Mouse (Mus musculus) small intestine, adult 2 months (tissue): ENCODE data around the gene Fam71a. TPM values are rescaled to one million over a fixed set of nuclear protein-coding genes. Genes with fewer than 3 reads are reported as not detected.
A peak's percentile ranks its signal among the peaks of the same experiment; 100 is the strongest.

Experiments used
- H3K27ac ChIP-seq: fragments of 200-500 bp; 2 replicates; pipeline ENCODE4 v1.5.1; 2012; ENCODE audit warnings: low read depth, low read length, control low read depth, inconsistent platforms; ENCODE audit not compliant: insufficient read depth
- H3K27me3 ChIP-seq: fragments of 200-500 bp; 2 replicates; pipeline ENCODE4 v1.6.1; 2012; ENCODE audit warnings: mild to moderate bottlenecking, moderate library complexity, low read length, inconsistent platforms; ENCODE audit not compliant: control insufficient read depth, insufficient read depth
- H3K36me3 ChIP-seq: fragments of 200-500 bp; 2 replicates; pipeline ENCODE4 v1.6.1; 2012; ENCODE audit warnings: mild to moderate bottlenecking, low read length, control low read depth, inconsistent platforms; ENCODE audit not compliant: control insufficient read depth, insufficient read depth
- H3K4me1 ChIP-seq: fragments of 200-500 bp; 2 replicates; pipeline ENCODE4 v1.6.1; 2012; ENCODE audit warnings: low read length, inconsistent platforms, mixed read lengths; ENCODE audit not compliant: control insufficient read depth, insufficient read depth, insufficient read length
- H3K4me3 ChIP-seq: fragments of 200-500 bp; 2 replicates; pipeline ENCODE4 v1.5.1; 2012; ENCODE audit warnings: low read depth, mild to moderate bottlenecking, control low read depth, inconsistent platforms, low read length, moderate library complexity
- CTCF ChIP-seq: fragments of 200-500 bp; IDR thresholded peaks from 2 replicates; pipeline ENCODE4 v1.5.1; 2012; ENCODE audit warnings: low read depth, mild to moderate bottlenecking, control low read depth, inconsistent platforms, low read length, moderate library complexity, mixed read lengths; ENCODE audit not compliant: insufficient replicate concordance, insufficient read length; ENCODE audit errors: extremely low read depth
- POLR2A ChIP-seq: fragments of 200-500 bp; IDR thresholded peaks from 2 replicates; pipeline ENCODE4 v1.6.1; 2012; ENCODE audit warnings: low read depth, mild to moderate bottlenecking, control low read depth, inconsistent platforms, low read length, moderate library complexity
- WGBS: fragments of 180-500 bp; shearing (Covaris S2); methylation state at CpG from one replicate; pipeline ENCODE4 v1.1.7; 2018; 5-methylcytosine and 5-hydroxymethylcytosine counted together
- polyA plus RNA-seq: library from polyadenylated mRNA; depleted of rRNA; stranded (reverse); fragments of >200 nt; gene quantifications from 2 replicates; pipeline ENCODE4 v1.2.3, GENCODE M21; 2012

The Fam71a gene
- polyA plus RNA-seq, 1 experiment: not detected

DNA sequence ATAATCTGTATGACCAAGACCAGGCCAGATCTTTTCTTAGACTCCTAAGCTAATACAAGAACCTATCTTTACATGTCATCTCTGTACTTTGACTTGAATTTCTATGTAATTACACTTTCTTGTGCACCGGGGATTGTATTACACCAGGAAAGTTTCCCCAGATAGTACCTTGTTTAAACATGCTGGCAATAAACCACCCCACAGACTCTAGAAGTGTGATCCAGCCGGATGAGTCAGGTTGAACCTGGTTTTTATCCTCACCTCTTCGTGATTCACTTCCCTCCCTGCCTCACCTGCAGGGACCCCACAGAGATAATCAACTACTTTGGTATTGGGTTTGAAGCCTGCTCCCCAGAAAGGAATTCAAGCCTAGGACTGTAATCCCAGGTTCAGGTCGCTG lies 29.2 kb downstream of the Fam71a start:
- H3K4me3 ChIP-seq: no peak overlapping the region
- H3K36me3 ChIP-seq: no peaks in the 10 kb centered on the region
- H3K27ac ChIP-seq: no peak overlapping the region
- H3K27me3 ChIP-seq: no peaks in the 10 kb centered on the region
- no peaks in the 10 kb centered on the region for H3K4me1 ChIP-seq
- TF ChIP-seq POLR2A (no peak), CTCF (no peak)
- WGBS: 24% methylated on average over 4 of the region's 4 CpGs

DNA sequence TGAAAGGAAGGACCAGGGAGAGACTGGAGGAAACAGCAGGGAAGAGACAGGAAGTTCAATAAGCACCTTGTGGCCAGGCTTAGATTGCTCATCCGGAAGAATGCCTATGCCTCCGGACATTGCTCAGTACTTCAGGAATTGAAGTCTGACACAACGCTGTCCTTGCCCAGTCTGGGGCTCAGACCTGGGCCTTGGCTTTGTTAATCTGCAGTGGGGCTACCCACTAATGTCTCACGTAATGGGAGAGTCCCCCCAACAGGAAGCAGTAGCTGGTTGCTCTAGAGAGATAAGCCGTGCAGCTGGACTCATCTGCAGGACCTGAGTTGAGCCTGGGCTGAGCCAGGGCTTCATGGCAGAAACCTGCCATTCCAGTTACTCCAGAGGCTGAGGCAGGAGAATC lies 31.7 kb downstream of the Fam71a start:
- no peaks in the 10 kb centered on the region for H3K36me3 ChIP-seq
- H3K27me3 ChIP-seq: no peaks in the 10 kb centered on the region
- TF ChIP-seq CTCF: no peak
- TF ChIP-seq POLR2A: no peak
- H3K4me1 ChIP-seq: no peaks in the 10 kb centered on the region
- 15% methylated on average over 5 of the region's 5 CpGs for WGBS
- H3K4me3 ChIP-seq: no peak overlapping the region
- no peak overlapping the region for H3K27ac ChIP-seq

DNA sequence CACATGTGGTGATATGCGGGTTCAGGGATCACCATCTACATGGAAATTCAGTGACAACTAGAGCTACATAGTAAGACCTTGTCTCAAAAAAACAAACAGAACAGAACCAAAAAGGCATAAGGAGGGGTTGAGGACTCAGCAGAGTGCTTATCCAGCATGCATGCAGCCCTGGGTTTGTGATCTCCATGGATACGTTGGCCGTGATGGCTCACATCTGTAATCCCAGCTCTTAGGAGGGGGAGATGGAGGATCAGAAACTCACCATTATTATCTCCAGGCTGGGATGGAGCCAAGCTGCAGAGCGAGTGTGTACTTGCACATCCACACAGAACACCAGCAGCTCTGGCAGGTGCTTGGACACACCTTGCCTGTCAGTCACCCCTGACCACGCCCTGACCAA lies 32.4 kb downstream of the Fam71a start:
- WGBS: 46% methylated on average over 5 of the region's 5 CpGs
- Histone ChIP-seq H3K4me1 (no peaks in the 10 kb centered on the region), H3K27ac (no peak overlapping the region), H3K27me3 (no peaks in the 10 kb centered on the region), H3K4me3 (no peak overlapping the region), H3K36me3 (no peaks in the 10 kb centered on the region)
- TF ChIP-seq CTCF (no peak), POLR2A (no peak)

DNA sequence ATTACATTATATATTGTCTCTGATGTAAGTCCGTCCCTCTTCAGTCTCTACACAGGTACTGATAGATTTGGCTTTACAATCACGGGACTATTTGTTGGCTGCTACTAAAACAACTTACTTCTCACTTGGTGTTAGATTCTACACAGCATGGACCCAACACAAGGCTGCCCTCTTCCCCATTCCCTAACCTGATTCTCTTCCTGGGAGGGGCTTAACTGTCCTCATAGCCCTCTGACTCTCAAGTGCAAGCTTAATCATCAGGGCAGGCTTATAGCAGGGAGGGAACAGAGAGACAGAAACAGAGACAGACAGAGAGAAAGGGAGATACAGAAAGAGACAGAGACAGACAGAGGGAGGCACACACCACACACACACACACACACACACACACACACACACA lies 32.9 kb downstream of the Fam71a start:
- Histone ChIP-seq H3K4me1 (no peaks in the 10 kb centered on the region), H3K27me3 (no peaks in the 10 kb centered on the region), H3K36me3 (no peaks in the 10 kb centered on the region), H3K4me3 (no peak overlapping the region), H3K27ac (no peak overlapping the region)
- TF ChIP-seq CTCF (no peak), POLR2A (no peak)
- 83% methylated on average over 2 of the region's 2 CpGs for WGBS

DNA sequence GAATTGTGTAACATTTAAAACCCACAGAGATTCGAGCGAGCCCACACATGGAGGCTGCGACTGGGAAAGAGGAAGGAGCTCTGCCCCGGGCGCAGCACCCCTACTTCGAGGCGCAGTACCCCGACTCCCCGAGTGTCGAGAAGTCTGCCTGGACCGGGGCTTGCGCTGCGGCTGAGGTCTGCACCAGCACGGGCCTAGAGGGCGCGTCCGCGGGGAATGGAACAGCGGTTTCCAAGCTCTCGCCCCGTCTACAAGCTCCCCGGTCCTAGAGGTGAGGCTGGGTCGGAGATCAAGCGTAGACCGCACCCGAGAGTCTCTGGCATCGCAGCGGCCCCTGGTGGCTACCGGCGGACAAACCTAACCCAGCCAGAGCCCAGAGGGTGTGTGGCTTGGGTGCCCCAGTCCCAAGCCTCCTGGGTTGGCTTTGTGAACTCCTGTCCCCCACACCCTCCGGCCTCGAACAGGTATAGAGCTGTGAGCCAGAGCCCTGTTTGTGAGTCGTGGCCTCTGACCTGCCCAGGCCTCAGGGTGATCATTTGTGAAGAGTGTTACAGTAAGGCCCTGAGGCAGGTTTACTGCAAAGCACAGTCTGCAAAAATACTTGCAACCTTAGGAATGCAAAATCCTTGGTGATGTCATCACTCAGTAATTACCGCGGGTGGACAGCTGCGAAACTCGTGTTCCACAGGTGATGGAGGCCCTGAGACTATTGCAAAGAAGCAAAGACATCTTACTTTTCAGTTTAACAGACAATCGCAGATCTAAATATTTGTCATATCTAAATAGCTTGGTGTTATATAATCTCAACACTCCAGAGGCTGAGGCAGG lies 38.6 kb downstream of the Fam71a start:
- Histone ChIP-seq H3K36me3 (no peaks in the 10 kb centered on the region), H3K4me1 (peaks cover 2% of the 10 kb centered on the region; the same call in 1 of the 2 replicates), H3K27ac (no peak overlapping the region), H3K4me3 (peak overlapping the region; percentile 35), H3K27me3 (no peaks in the 10 kb centered on the region)
- TF ChIP-seq CTCF (peak; percentile 85), POLR2A (no peak)
- WGBS: 13% methylated on average over 38 of the region's 38 CpGs

DNA sequence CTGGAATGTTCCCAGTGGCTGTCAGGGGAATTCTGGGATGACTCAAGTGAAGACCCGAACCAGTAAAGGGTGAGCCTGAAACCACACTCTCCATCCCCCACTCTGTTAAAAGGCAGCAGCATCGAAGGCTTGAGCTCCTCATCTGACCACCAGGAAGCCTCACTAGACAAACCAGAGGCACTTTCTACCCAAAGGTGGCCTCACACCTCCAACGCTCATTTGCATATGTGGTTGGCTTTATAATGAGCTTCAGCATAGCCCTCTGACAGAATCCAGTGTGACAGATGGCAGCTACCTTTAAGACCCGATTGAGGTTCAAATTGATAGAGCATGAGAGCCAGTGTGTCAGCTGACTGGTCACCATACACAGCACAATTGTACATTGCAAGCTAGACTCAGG lies 40.3 kb downstream of the Fam71a start:
- Histone ChIP-seq H3K27ac (no peak overlapping the region), H3K27me3 (no peaks in the 10 kb centered on the region), H3K36me3 (no peaks in the 10 kb centered on the region), H3K4me1 (peaks cover 2% of the 10 kb centered on the region; the same call in 1 of the 2 replicates), H3K4me3 (no peak overlapping the region)
- no peak for TF ChIP-seq CTCF
- no peak for TF ChIP-seq POLR2A
- WGBS: 63% methylated on average over 4 of the region's 4 CpGs

DNA sequence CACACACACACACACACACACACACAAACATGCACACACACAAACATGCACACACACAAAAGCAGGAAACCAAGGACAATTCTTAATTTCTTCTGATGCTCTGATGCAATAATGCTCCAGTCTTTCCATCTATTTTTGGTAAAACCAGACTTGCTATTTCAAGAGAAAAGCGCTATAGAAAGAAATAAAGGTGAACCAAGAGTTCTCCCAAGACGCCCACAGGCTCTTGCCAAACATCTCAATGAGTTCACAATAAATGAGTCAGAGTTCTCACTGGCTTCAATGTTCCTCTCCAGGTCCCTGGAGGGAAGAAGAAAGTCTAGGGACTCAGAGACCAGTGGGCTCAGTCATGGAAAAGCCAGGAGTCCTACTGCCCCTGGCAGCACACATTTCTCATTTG lies 40.9 kb downstream of the Fam71a start:
- Histone ChIP-seq H3K4me3 (no peak overlapping the region), H3K27ac (no peak overlapping the region), H3K27me3 (no peaks in the 10 kb centered on the region), H3K4me1 (peaks cover 2% of the 10 kb centered on the region; the same call in 1 of the 2 replicates), H3K36me3 (no peaks in the 10 kb centered on the region)
- WGBS: 68% methylated on average over 2 of the region's 2 CpGs
- TF ChIP-seq CTCF (no peak), POLR2A (no peak)
